Mouse (Mus musculus) embryonic fibroblast, embryonic 13.5 days (primary cell): ENCODE measurements around the gene Acta1.

Experiments
- CTCF ChIP-seq: IDR thresholded peaks from 2 replicates; pipeline ENCODE4 v1.5.1; 2011; ENCODE audit warnings: mild to moderate bottlenecking, control low read depth, low read length, moderate library complexity, borderline replicate concordance; ENCODE audit not compliant: insufficient read depth
- POLR2A ChIP-seq: IDR thresholded peaks from 2 replicates; pipeline ENCODE4 v1.6.1; 2011; ENCODE audit warnings: low read depth, mild to moderate bottlenecking, control low read depth, low read length, moderate library complexity

DNA sequence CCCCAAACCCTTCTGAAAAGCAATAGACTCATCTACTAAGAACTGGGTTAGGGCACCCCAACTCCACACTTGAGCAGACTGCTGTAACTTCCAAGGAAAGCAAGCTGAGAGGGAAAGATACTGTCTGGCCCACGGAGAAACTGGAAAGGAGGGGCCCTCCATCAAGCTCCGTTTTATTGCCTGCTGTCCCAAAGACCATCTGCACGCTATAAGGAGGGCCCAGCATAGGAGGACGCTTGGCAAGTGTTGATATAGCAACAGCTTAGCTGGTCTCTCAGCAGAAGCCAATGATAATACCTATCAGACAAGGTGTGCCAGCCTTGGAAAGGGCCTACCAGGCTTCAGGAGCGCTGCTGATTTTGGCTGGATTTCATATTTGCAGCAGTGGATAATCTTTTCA lies 43.0 kb downstream of the Acta1 start:
- TF ChIP-seq CTCF (no peak), POLR2A (no peak)
